Mouse (Mus musculus): ENCODE data around the gene Gmppa.

DNA sequence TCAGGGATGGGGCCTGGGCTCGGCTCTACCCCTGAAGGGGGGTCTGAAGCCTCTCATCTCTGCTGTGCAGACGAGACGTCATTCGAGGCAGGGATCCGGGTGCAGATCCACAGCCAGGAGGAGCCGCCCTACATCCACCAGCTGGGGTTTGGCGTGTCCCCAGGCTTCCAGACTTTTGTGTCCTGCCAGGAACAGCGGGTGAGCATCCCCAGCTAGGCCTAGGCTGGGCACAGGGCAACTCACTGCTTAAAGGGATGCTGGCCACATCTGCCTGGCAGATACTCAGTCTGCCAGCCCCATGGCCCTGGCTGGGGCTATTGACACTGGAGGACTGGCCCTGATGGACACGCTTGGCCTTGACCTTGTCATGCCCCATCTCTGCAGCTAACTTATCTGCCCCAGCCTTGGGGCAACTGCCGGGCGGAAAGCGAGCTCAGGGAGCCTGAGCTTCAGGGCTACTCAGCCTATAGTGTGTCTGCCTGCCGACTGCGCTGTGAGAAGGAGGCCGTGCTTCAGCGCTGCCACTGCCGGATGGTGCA lies 33.6 kb downstream of the Gmppa start:
- no peak for TF ChIP-seq POLR2A (IDR thresholded peaks at IDR 0.05; ENCODE audit: control insufficient read depth, low read depth, low read length)
- TF ChIP-seq CTCF (IDR thresholded peaks at IDR 0.05; ENCODE audit: control insufficient read depth, insufficient read depth, insufficient replicate concordance, low read depth, low read length), result no peak
